Mouse (Mus musculus) urinary bladder, adult 2 months (tissue): Measurements from ENCODE around the gene Card19. TPM values are rescaled to one million over a fixed set of nuclear protein-coding genes. Genes with fewer than 3 reads are reported as not detected.

ENCODE experiments used
- DNase-seq: peaks from one replicate; pipeline ENCODE4 v3.0.0; 2022; ENCODE audit warnings: low spot score
- polyA plus RNA-seq: library from polyadenylated mRNA; depleted of rRNA; stranded (reverse); fragments of >200 nt; gene quantifications from 2 replicates; pipeline ENCODE4 v1.2.3, GENCODE M21; 2012

The Card19 gene
- polyA plus RNA-seq, 1 experiment, result 87.0 TPM

DNA sequence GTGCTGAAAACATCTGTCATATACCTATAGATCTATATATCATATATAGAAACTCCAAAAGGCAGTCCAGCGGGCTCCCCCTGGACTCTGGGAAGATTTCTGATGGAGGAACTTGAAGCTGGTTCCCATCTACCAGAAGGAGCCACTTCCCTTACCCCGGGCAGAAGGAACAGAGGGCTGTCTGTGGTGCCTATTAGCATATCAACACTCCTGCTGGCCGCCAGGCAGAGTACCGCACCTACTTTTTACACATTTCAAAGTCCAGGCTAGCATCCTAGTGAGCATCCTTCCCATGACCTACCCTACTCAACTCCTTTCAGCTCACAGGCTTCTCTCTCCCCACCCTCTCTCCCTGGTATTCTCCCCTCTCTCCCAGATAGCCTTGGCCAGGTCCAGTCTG lies 9.8 kb upstream of the Card19 start:
- DNase-seq, result no peak

DNA sequence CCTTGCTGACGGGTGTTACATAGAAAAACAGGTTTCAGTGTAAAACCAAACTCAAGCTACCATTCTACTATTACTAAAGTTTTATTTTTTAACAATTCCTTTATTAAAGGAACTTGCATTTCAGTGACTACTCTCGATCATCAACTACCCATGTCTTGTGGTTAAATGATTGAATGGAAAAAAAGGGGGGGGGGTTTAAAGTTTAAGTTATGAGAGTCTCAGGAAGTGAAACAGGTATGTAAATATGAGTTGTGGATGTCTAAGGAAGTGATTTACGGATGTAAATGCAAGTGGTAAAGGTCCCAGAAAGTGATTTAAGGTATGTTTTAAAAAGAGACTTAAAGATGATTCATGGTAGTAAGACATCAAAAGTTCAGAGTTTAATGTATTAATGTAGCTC lies 9.3 kb upstream of the Card19 start:
- no peak for DNase-seq

DNA sequence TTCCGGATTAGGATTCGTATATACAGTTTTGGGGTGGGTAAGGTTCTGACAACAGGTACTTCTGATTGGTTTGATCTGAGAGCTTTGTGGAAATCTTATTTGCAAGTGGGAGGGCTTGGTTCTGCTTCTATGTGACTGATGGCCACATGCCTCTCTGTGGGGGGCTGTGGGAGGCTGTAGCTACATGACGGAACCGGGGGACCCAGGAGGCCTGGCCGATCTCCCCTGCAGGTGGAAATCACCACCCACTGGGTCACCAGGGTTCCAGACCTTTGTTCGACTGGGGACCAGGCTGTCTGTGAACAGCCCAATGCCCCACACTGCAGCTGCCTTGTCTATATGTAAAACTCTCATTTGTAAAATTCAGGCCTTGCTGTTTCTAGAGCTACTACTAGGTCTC lies 8.9 kb upstream of the Card19 start:
- no peak for DNase-seq

- no peak for DNase-seq
Measured at GRCm38 (mm10) chr13:49224314-49224713, 8.5 kb upstream of the Card19 start.

GRCm38 (mm10) chr13:49220912-49221311 lies 5.1 kb upstream of the Card19 start:
- DNase-seq, result no peak

DNA sequence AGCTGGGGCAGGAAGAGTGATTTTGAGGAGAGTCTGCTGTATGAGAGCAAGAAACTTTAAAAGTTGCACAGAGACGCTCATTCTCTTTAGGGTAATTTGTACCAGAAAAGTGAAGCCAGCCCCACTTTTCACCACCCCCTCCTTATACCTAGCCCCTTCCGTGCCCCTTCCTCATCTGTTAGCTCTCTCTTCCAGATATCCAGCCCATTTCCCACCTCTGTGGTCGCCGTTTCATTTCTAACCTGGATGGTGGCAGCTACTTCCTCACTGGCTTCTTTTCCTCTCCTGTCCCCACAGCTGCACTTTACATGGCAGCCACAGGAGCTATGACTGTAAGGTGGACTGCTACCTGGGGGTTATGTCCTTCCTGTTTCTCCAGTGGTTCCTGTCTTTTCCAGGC lies 3.5 kb upstream of the Card19 start:
- no peak for DNase-seq

DNA sequence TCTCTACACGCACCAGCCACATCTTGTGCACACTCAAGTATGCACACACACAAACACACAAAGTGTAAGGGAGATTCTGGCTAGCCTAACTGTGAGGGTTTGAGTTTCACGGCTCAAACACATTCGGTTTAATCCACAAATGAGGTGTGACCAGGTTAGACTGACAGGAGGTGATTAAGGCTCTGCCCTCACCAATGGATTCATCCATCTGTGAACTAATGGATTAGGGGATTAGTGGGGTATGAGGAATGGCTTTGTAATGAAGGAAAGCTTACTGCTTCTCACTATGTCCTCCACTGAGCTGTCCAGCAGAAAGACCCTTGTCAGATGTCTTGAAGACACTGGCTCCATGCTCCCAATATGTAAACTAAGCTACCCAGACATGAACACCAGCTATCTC lies 2.8 kb upstream of the Card19 start:
- DNase-seq, result no peak

- no peak for DNase-seq
Measured at GRCm38 (mm10) chr13:49216808-49217561, 1.1 kb upstream of the Card19 start.

DNA sequence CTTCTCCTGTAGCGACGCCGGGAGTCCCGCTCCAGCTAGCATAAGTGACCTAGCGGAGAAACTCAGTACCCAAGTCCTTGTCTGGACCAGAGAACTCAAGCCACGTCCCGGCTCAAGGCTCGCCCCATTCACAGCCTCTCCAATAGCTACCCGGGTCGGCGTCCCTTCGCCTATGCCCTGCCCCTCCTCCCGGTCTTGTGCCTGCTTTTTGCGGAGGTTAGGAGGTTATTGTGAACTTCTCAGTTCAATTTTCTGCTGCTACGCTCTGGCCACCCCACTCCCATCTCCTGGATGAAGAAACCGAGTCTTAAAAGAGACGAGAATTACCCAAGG lies 349 bp upstream of the Card19 start:
- no peak for DNase-seq

- DNase-seq, result no peak
Measured at GRCm38 (mm10) chr13:49215128-49215503, 721 bp downstream of the Card19 start.

- no peak for DNase-seq
Measured at GRCm38 (mm10) chr13:49214454-49214853, 1.4 kb downstream of the Card19 start.

- DNase-seq, result no peak
Measured at GRCm38 (mm10) chr13:49213531-49213932, 2.3 kb downstream of the Card19 start.

- no peak for DNase-seq
Measured at GRCm38 (mm10) chr13:49212711-49213500, 2.9 kb downstream of the Card19 start.

DNA sequence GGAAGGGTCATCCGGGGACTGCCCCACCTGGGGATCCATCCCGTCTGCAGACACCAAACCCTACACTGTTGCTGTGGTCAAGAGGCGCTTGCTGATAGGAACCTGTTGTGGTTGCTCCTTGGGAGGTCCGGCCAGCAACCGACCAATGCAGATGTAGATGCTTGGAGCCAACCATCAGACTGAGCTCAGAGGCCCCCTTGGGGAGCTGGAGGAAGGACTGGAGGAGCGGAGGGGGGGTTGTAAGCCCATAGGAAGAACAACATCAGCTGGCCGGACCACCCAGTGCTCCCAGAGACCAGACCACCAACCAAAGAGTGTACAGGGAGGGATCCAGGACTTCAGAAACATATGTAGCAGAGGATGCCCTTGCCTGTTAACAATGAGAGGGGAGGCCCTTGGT lies 6.5 kb downstream of the Card19 start:
- no peak for DNase-seq

DNA sequence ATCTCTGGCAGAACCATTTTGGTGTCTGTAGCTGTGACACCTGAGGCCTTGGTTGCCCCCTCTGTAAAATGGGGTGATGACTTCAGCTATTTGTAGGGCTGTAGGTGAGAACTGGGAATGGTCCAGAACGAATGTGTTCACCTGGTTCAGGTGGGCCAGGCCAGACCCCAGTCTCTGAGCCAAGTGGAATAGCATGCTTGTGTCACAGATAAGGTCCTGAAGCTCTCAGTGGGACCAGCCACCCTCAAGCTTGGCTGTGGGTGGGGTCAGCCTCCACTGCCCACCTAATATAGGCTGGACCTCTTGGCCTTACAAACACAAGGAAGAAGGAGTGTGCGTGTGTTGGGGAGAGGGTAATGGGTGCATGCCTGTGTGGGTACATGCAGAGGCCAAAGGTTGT lies 9.5 kb downstream of the Card19 start:
- no peak for DNase-seq

DNA sequence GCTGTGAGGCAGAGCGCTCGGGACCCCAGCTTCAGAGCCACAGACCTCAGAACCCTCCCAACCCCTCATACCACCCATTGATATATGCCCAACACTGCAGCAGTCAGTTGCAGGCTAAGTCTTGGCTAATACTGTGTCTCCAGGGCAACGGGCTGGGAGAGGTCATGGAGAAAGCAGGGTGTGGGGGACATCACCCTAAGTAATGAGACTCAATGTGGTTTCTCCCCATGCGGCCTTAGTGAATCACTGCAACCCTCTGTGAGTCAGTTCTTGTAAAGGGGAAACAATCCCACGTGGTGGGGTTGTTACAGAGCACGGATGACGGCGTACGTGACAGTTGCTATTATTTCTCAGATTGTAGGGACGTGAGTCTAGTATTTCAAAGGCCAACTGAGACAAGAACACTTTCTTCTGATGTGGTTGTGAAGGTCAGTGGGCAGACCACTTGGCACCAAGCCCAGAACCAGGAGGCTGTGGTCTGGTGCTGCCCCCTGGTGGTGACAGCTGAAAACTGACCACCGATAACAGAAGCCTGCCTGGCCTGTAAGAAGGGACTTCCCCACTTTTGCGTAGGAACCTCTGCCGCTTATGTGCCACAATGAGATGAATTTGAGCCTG lies 10.3 kb downstream of the Card19 start:
- peak; percentile 76 for DNase-seq

GRCm38 (mm10) chr13:49202556-49202955 lies 13.3 kb downstream of the Card19 start:
- no peak for DNase-seq

DNA sequence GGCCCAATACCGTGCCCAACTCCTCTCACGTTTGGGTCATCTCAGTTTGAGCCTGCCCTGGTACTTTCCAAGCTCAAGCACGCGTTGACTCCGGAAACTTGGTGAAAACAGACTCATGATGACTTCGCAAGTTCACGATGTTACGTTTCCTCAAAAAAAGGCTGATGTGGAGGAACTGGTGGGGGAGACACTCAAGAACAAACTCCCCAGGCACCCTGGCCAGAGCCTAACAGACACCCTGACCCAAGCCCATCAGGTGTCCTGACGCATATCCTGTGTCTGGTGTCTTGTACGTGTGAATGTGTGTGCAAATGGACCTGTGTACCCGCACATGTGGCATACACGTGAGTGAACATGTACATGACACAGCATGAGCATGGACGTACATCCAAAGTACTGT lies 15.1 kb downstream of the Card19 start:
- DNase-seq, result no peak

DNA sequence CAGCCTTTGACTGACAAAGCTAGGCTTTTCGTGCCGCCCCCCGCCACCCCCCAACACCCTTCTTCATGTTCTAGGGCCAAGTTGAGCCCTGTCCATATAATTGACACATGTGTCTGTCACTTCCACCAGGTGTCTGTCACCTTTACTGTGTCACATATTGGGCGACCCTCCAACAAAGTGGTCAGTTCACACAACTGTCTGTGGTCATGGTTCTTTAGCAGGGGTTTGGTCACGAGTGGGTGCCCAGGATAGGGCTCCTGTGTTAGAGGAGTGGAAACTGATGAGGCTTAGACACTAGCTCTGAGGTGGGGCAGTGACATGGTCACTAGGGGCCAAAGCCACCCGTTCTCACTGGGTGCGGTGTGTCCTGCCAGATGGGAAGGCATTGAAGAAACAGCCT lies 15.9 kb downstream of the Card19 start:
- DNase-seq, result no peak

DNA sequence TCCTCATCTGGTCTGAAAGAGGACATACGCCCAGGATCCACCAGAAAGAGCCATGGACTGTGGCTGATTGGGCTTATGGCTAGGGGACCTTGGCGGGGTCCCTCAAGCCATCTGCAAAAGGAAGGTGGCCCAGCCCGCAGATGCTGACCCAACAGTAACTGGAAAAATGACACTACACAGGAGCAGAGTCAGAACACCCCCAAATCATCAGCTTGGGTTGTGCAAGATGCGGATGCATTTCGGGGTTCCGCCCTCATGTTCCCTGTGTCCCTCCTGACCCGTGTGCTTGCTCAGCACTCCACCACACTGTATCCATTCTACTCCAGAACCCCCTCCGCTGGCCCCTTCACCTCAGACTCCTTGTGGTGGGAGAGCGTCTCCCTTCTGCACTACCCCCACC lies 17.1 kb downstream of the Card19 start:
- no peak for DNase-seq

- no peak for DNase-seq
Measured at GRCm38 (mm10) chr13:49196766-49197165, 19.1 kb downstream of the Card19 start.

- DNase-seq, result no peak
Measured at GRCm38 (mm10) chr13:49196211-49196610, 19.6 kb downstream of the Card19 start.

DNA sequence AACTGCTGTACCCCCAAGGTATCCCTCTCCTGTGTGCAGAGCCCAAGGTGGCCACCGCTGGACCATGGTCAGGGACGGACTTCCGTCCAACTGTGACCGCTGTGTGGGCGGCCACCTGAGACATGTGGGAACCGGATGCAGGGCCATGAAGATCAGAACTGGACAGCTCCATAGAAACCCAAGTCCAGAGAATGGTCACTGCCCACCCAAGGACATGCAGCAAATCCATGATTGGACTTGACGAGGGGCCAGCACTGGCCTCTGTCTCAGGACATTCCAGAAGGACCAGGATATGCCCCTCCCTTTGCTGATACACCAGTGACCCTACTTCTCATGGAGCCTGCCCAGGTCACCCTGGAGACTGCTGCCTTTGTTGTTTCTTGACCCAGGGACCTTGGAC lies 20.2 kb downstream of the Card19 start:
- no peak for DNase-seq
